Mouse (Mus musculus) ovary, postnatal 10 days (tissue): Measurements from ENCODE around the gene Cmip.

Source experiments
- DNase-seq: peaks from one replicate; pipeline ENCODE4 v3.0.0; 2022; ENCODE audit warnings: low spot score

The Cmip gene

GRCm38 (mm10) chr8:117507703-117508102, 250.8 kb downstream of the Cmip start:
- DNase-seq: no peak
